Mouse (Mus musculus) kidney, postnatal 14 days (tissue): ENCODE results near the gene Hoxb5.

Experiments used
- DNase-seq: peaks from one replicate; pipeline ENCODE4 v3.0.0; 2022; ENCODE audit warnings: mixed read lengths

The Hoxb5 gene

GRCm38 (mm10) chr11:96303151-96304099 lies at the start of gene Hoxb5:
TSS of gene Hoxb5 (plus strand) at chr11:96303336.
- DNase-seq = peak; percentile 94

DNA sequence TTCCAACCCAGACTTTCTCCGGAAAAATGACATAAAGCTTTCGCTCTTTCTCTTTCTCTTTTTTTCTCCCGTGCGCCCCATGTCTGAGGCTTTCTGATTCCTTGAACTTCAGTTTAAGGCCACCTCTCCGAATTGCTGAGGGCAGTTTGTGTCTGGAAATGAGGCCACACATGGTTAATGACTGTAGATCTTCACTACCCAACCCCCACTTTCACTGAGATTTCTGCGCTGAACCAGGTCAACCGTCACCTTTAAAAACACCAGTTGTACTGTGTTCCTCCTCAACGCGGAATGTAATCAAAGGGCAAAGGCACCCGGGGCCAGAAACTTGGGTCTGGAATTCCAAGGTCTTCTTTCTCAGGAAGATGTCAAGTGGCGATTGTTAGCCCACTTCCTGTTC lies 48.9 kb upstream of the Hoxb5 start:
- DNase-seq = peak; percentile 84

GRCm38 (mm10) chr11:96255111-96255995 lies 47.8 kb upstream of the Hoxb5 start:
- no peak for DNase-seq

DNA sequence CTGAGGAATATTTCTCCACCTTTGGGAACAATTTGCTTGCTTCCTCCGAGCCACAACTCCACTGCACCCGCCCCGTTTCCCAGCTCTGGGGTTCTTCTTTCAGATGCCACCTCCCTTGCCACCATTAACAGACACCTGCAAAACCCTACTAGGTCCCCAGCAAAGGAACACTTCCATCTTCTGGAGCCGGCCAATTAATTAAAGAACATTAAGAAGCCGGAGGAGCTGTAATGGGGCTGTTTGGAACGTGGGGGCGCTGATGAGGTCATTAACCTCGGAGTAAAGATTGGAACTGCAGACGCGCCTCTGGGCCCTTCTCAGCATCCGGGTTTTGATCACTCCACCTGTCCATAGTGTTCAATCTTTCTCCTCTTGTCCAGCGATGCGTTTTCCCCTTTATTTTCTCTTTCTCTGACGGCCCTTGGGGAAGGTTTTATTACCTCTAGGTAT lies 47.1 kb upstream of the Hoxb5 start:
- peak; percentile 38 for DNase-seq

DNA sequence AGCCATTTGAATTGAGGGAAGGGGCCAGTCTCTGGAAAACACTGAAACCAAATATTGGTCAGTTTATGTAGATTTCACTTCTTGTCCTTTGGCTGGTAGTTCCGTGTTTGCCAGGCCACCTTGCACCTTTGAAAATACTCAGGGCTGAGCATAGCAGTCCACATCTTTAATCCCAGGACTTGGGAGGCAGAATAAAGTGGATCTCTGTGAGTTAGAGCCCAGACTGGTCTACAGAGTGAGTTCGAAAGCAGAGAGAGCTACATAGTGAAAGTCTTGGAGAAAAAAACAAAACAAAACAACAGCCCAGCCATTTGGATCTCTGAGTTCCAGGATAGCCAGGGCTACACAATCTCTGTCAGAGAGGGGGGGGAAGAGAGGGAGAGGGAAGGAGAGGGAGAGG lies 46.0 kb upstream of the Hoxb5 start:
- DNase-seq = peak; percentile 4

GRCm38 (mm10) chr11:96259038-96259437 lies 44.1 kb upstream of the Hoxb5 start:
- DNase-seq = peak; percentile 86

GRCm38 (mm10) chr11:96259511-96259910 lies 43.6 kb upstream of the Hoxb5 start:
- DNase-seq = no peak

GRCm38 (mm10) chr11:96260310-96260970 lies 42.7 kb upstream of the Hoxb5 start:
- peak; percentile 64 for DNase-seq

DNA sequence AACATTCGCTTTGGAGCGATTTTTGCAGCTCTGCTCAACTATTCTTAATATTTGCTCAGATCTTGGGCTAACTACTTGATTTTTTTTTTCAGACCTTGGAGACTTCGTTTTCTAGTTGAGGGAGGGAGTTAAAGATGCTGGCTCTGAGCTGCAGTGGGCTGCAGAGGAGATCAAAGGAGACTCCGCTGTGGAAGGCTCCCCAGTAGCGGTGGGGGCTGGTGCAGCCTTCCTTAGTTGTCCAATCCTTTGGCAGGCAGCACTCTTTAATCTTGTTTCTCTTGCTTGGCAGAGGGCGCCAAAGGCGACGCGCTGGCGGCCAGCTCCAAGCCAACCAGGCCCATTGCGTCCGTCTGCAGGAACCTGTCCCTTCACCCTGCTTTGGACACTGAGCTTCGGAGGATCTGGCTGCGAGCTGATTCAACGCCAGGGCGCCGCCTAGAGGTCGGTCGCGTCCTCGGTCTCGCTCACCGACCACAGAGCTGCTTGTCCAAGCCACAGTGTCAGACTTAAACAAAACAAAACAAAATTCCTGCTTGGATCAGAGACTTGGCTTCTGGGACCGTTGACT lies 41.7 kb upstream of the Hoxb5 start:
- DNase-seq = peak; percentile 93

DNA sequence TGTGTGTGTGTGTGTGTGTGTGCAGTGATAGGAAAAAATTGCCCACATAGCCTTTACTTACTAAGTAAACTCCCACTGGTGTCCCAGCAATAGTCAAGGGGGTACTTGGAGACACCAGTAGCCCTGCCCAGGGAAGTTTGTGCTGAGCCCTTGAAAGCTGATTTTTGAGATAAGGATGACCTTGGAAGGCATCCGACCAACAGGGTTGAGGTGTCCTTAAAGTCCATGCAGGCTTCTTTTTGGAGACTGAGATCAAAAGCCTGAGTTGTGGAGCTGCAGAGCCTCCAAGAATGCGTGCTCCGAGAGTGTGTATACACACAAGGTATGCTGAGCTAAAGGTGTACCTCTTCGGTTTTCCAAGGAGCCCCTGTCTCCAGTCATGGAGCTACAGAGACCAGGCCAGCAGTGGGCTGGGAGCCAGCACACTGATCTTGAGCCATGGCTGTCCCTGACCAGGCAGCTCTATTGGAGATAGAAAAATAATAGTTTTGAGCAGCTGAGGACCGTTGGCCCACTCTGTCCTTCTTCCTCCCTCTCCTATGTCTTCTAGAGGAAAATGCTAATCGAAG lies 40.8 kb upstream of the Hoxb5 start:
- peak; percentile 29 for DNase-seq

- DNase-seq = peak; percentile 10
These were observed 39.3 kb upstream of the Hoxb5 start for GRCm38 (mm10) chr11:96263636-96264389.

DNA sequence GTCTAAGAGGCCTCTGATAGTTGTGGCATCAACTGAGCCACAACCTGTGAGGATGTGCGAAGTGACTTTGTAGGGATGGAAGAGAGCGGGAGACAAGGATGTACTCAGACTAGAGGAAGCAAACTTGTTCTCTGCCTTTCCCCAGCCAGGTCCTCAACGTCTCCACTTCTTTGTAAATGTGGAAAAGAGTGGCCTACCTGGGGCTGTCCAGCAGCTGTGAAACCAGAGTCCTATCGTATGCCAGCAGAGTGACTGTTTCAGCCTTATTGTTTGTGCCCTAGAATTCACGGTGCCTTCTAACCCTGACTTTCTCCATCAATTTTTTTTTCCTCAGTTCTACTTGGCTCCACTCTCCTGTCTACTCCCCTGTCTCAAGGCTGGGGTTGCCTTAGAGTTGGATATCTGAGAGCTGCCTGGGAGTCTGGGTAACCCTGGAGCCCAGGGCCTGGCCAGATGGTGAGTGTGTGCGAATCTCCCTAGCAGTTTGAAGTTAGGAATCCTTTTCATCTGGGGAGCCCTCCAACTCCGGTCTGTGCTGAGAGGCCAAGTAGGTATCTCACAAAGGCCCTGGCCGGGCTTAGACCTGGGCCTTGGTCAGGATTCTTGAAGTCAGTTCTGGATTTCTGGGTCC lies 38.6 kb upstream of the Hoxb5 start:
- DNase-seq = peak; percentile 4

- peak; percentile 92 for DNase-seq
These were observed 37.2 kb upstream of the Hoxb5 start for GRCm38 (mm10) chr11:96265954-96266353.

DNA sequence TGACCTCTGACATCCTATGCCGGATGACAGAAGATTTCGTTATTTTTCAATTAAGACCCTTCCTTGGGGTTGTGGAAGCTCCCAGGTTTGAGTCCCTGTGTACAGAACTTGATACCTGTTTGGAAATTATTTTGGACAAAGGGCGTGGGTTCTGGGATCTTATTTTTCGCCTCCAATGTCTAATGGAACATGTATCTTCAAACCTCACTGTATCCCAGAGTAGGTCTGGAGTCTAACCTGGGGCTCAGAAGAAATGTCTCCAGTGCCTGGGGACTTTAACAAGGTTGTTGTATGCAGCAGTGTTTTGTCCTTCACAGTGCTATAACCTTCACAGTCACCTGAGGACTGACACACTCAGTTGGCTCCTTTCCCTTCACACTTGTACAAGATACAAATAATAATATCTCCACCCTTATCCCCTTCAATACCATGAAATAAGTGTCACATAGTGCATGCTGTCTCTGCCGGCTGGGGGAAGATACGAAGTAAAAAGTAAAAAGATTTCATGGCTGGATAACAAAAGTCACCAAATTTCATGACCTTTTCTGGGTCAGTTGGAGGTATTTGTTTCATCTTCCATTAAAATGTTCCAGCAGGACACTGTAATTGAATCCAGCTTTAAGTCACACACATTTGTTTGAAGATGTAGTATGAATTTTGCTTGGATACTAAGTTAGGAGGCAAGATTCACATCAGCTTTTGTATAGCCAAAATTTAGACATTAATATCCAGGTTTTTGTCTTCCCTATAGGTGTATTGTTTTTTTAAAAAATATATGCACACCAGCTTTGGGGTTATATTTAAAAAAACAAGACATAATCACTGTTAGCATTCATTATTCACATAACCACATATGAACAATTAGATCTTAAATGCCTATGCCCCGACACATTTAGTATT lies 35.9 kb upstream of the Hoxb5 start:
- DNase-seq = peak; percentile 1

DNA sequence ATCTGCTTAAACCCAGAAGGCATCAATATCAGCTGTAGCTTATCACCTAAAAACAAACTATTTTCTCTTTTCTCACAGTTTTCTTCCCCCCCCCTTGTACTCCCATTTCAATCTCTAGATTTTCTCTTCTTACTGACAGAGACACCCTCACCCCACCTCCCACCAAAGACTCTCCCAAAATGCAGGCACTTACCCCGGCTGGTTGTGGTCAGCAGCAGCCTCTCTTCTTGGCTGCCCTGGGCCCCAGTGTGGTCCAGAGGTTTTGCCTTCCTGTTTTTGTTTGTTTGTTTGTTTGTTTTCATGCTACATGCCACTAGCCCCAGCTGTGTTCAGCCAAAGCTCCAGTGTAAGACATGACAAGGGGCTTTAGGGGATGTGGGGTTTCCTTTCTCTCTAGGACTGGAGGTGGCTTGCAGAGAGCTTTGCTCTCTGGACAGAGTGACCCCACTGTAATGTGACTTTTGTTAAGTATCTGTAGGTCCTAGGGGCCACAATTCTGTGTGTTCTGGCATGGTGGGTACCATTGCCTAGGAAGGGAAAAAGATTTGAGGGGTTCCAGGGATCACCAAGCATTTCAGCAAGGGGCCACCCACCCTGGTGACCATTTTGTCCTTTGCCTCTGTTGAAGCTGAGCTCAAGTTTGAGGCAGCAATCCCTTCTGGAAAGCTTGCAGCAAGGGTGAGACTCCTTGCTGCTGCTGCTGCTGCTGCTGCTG lies 34.9 kb upstream of the Hoxb5 start:
- DNase-seq = peak; percentile 1

GRCm38 (mm10) chr11:96269869-96270268 lies 33.3 kb upstream of the Hoxb5 start:
- peak; percentile 86 for DNase-seq

- DNase-seq = peak; percentile 85
These were observed 32.1 kb upstream of the Hoxb5 start, which contains the start of gene Hoxb9 for GRCm38 (mm10) chr11:96270996-96271540. TSS of gene Hoxb9 (plus strand) at chr11:96271457.

DNA sequence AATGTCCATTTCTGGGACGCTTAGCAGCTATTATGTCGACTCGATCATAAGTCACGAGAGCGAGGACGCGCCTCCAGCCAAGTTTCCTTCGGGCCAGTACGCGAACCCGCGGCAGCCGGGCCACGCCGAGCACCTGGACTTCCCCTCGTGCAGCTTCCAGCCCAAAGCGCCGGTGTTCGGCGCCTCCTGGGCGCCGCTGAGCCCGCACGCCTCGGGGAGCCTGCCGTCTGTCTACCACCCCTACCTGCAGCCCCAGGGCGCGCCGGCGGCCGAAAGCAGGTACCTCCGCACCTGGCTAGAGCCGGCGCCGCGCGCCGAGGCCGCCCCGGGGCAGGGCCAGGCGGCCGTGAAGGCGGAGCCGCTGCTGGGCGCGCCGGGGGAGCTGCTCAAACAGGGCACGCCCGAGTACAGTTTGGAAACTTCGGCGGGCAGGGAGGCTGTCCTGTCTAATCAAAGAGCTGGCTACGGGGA lies 31.6 kb upstream of the Hoxb5 start:
- peak; percentile 88 for DNase-seq
